Mouse (Mus musculus) adrenal gland, postnatal 4 days (tissue): ENCODE data around the gene Serpine1. TPM values are rescaled to one million over a fixed set of nuclear protein-coding genes. Genes with fewer than 3 reads are reported as not detected.
A peak's percentile ranks its signal among the peaks of the same experiment; 100 is the strongest.
"Not testable (repeated sequence)": the region's sequence is repeated elsewhere in the genome, so short reads cannot be mapped to it uniquely, and the experiment has no call there.

ENCODE experiments used
- DNase-seq, 2 experiments: peaks; one replicate each; pipeline ENCODE4 v3.0.0; 2021 to 2022; ENCODE audit warnings: low spot score in 2 of 2, mixed read lengths in 2 of 2
- long read RNA-seq, 2 experiments: library from polyadenylated mRNA; stranded (forward); transcript quantifications; one replicate each; pipeline ENCODE4 v2.0.0; 2021
- total RNA-seq, 2 experiments: library from RNA; stranded (reverse); gene quantifications; 2 replicates each; pipeline ENCODE4 v1.2.3; 2021

Gene Serpine1
- 1 to 10 TPM; 1.7 to 2.2 TPM for total RNA-seq
- long read RNA-seq, experiment 1, partial matches to known transcripts, result 1 of 1 reads
- long read RNA-seq, experiment 1, other reads (novel, unspliced or antisense), result 0 of 1 reads
- long read RNA-seq, experiment 2, result 0 reads

- peak; percentile 31 to 37 for DNase-seq
Observed at GRCm38 (mm10) chr5:137072079-137072960, at the start of gene Serpine1. Serpine1 (minus strand) TSS chr5:137072268.

- DNase-seq, result no peak
Observed at GRCm38 (mm10) chr5:137121280-137121679, 49.2 kb upstream of the Serpine1 start.

DNA sequence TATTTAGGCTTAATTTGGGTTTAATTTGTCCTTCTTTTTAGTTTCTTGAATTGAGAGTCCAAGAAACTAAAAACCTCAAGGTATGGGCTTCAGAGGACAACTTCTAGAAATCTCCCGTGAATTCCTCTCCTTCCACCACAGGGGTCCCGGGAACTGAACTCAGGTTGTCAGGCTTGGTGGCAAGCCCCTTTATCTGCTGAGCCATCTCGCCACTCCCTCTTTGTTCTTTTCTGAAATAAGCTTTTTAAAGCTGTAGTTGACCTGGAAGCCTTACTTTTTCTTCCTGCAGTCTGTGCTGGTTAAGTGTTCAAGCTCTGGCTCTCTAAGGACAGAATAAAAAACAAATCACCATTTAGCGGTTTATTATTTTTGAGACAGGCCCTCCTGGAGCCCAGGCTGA lies 46.8 kb upstream of the Serpine1 start:
- no peak for DNase-seq

DNA sequence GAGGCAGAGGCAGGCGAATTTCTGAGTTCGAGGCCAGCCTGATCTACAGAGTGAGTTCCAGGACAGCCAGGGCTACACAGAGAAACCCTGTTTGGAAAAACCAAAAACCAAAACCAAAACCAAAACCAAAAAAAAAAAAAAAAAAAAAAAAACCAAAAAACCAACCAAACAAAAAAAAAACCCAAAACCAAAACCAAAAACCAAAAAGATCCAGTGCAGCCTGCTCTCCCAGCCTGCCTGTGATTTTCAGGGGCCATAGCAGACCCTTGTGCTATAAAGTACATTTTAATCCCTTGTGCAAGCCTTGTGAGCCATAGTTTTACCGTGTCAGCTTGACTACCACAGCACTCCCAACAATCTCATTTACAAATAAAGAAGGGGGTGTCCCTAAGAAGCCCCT lies 45.9 kb upstream of the Serpine1 start:
- not testable (repeated sequence) for DNase-seq

DNA sequence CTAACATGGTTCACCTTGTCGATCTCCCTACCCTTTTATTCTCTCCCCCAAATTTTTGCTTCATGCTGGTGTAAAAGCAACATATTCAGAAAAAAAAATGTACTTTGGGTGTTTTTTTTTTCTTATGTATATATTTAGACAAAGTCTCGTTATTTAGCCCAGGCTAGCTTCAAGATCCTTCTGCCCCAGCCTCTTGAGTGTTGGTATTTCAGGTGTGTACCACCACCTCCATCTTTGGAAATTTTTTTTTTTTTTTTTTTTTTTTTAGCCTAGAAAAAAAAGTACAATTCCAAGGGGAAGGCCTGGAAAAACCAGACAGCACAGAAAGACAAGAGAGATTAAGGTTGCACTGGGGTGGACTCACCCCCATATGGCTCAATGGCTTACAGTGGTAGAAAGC lies 44.9 kb upstream of the Serpine1 start:
- DNase-seq, result no peak

- DNase-seq, result peak; percentile 46 to 68
Observed at GRCm38 (mm10) chr5:137115866-137116847, 44.1 kb upstream of the Serpine1 start, which contains the start of gene Trim56. Trim56 (minus strand) TSS chr5:137116209.

GRCm38 (mm10) chr5:137114891-137115561 lies 43.0 kb upstream of the Serpine1 start:
- DNase-seq, result no peak

- no peak for DNase-seq
Observed at GRCm38 (mm10) chr5:137111542-137112408, 39.7 kb upstream of the Serpine1 start.

DNA sequence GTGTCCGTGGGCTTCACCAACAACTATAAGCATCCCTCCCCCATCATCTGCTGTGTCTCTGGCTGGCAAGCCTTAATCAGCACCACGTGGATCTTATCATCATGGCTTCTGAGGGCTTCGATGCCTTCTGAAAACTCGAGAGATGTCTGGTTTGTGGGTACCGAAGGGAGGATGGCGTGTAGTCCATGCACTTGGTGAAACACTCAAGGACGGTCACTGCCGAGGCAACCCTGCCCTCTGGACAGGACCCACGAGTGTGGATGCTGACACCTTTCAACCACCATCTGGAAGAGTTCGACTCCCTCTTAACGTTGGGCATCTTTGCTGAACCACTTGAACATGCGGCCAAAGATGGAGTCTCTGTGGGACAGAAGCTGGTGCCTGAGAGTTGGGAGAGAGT lies 38.8 kb upstream of the Serpine1 start:
- DNase-seq, result no peak

DNA sequence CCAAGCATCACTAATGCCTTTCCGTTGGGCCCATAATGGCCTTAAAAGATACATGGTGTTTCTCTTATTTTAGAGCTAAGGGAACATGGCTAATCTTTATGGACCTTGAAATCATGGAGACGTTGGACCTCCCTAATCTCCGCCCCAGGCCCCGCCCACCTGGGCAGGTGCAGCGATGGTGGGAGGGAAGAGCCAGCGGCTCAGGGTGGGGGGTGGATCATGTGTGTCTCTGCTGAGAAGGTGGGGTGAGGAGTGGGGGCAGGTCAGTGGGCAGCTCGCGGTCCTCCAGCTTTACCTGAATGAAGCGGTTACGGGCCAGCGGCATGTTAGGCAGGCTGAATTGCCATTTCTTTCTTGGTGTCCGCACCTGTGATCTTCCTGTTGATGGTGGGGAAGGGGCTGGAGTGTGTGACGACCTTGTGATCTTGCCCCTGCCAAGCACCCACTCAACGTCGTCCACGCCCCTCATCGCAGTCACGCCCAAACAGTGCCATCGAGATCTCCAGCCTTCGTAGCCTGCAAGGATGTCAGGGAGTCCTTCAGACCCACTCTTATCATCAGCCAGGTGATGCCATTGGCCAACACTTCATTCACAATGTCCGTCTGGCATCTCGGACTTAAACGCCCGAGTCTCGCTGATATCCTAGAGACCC lies 38.0 kb upstream of the Serpine1 start:
- DNase-seq, result no peak

DNA sequence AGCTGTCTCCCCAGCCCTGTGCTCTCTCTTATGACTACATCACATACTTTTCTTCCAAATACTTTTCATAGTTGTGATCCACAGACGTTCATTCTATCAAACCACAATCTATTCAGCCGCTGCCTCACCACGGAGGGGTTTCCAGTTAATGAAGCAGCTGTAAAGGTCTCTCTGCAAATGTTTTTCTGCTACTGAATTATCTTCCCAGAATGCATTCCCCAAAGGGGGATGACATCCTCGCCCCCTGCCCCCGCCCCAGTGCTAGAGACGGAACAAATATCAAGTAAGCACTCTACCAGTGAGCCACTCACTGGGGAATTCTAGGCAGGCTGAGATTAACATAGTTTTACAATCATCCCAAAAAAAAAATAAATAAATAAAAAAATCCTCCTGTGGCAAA lies 36.0 kb upstream of the Serpine1 start:
- DNase-seq, result no peak

GRCm38 (mm10) chr5:137107670-137108069 lies 35.6 kb upstream of the Serpine1 start:
- DNase-seq, result no peak

- DNase-seq, result peak; percentile 57 to 59
Observed at GRCm38 (mm10) chr5:137107024-137107423, 35.0 kb upstream of the Serpine1 start.

DNA sequence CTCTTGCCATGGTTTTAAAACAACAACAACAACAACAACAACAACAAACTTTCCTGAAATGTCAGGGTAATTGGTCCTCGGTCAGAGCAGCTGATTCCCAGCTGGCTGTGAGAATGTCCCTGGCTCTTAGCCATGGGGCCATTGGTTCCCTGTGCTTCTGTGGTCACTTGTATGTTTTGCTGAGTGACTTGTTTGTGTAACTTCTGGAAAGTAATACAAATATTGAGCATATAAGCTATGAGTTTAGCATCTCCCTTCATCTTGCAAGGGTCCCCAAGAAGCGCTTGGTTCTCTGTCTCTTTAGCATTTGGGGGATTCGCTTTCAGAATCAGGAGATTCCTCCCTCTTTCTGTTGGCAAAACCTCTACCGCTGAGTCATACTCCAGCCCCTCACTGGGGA lies 34.4 kb upstream of the Serpine1 start:
- no peak for DNase-seq

- no peak for DNase-seq
Observed at GRCm38 (mm10) chr5:137103969-137104368, 31.9 kb upstream of the Serpine1 start.

DNA sequence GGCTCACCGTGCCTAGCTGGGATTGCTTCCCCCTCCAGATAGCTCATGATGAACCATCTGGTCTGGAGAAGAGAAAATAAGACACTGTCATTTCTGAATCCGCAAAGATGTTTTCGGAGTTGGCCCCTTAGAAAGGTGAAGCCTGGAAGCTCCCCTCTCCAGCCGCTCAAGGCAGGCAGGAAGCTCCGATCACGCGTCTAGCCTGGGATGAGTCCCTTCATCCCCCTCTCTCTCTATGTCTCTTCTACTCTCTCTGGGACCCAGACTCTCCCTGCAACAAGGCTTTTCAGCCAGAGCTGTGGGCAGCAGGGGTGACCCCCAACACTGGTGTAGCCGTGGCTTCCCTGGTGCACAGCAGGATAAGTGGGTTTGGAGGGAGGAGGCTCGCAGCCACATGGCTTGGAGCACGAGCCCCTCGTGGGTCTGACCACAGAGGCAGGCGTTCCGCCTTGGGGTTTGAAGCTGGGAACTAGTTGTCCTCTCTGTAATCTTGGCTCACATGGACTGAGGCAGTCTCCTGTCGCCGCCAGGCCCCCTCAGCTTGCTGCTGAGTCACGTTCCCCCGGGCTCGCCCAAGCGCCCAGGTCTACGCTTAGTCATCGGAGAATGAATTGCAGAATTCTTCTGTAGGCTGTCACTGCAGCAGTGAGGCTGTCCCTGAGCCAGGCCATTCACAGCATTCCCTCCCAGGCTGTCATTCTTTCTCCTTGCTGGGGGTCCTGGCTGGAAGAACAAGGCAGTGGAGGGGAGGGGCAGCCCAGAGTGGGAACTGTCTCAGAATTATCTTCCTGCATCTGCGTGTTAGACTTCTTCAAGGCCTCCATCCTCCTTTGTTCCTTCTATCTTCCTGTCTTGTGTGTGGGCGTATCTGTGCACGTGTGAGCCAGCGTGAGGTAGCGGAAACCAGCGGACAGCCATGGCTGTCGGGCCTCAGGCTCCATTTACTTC lies 30.8 kb upstream of the Serpine1 start:
- peak; percentile 34 to 48 for DNase-seq

GRCm38 (mm10) chr5:137102078-137102477 lies 30.0 kb upstream of the Serpine1 start:
- no peak for DNase-seq

DNA sequence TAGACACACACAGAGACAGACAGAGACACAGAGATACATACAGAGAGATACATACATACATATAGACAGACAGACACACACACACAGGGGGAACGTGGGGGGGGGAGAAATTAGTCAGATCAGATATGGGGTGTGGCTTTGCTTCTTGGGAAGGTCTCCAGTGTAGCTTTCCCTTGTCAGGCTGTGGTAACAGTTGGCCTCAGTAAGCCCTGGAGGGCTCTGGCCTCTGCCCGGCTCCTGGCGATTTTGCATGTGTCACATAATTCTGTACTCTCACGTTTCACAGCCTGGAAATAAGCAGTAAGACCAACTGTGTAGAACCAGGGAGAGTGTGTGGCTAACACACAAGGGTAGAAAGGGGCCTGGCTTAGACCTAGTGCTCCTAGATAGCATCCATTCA lies 28.6 kb upstream of the Serpine1 start:
- DNase-seq, result no peak
